Mouse (Mus musculus): ENCODE results near the gene Actrt2.

- TF ChIP-seq CTCF (IDR thresholded peaks at IDR 0.05) (no peak), EP300 (IDR thresholded peaks at IDR 0.05) (no peak)
Observed at GRCm38 (mm10) chr4:154671232-154671912, 3.7 kb upstream of the Actrt2 start.

Measured in lung, postnatal 0 days (tissue).